Mouse (Mus musculus) MEL (cell line): ENCODE data around the gene Lasp1.

Experiments used
- CTCF ChIP-seq, 3 experiments: IDR thresholded peaks in 2 of 3; conservative IDR thresholded peaks in 1 of 3; 2 replicates each; pipeline ENCODE4 v1.5.1; 2011 to 2012; ENCODE audit warnings: low read length in 3 of 3, low read depth in 2 of 3, mild to moderate bottlenecking in 2 of 3, improper control_type of control experiment in 1 of 3, inconsistent platforms in 1 of 3, mixed read lengths in 1 of 3, moderate library complexity in 1 of 3; ENCODE audit not compliant: control insufficient read depth in 1 of 3, insufficient read depth in 1 of 3, poor library complexity in 1 of 3, severe bottlenecking in 1 of 3
- GABPA ChIP-seq: IDR thresholded peaks from 2 replicates; pipeline ENCODE4 v1.6.1; 2012; ENCODE audit warnings: low read depth, mild to moderate bottlenecking, inconsistent platforms, low read length, improper control_type of control experiment, moderate library complexity
- GATA1 ChIP-seq: IDR thresholded peaks from 2 replicates; pipeline ENCODE4 v1.6.1; 2011; ENCODE audit warnings: low read depth, low read length, improper control_type of control experiment
- JUND ChIP-seq: IDR thresholded peaks from 2 replicates; pipeline ENCODE4 v1.6.1; 2011; ENCODE audit warnings: low read depth, mild to moderate bottlenecking, improper control_type of control experiment, low read length
- MEF2A ChIP-seq: IDR thresholded peaks from 2 replicates; pipeline ENCODE4 v1.6.1; 2014; ENCODE audit warnings: low read depth, mild to moderate bottlenecking, inconsistent platforms, low read length, improper control_type of control experiment; ENCODE audit not compliant: poor library complexity, insufficient replicate concordance, severe bottlenecking; ENCODE audit errors: extremely low read depth
- POLR2A ChIP-seq, 2 experiments: IDR thresholded peaks; 2 replicates each; pipeline ENCODE4 v1.6.1; 2011 to 2012; ENCODE audit warnings: low read length in 2 of 2, mild to moderate bottlenecking in 2 of 2, control low read depth in 1 of 2, improper control_type of control experiment in 1 of 2, low read depth in 1 of 2, moderate library complexity in 1 of 2; ENCODE audit not compliant: control insufficient read depth in 1 of 2, insufficient read depth in 1 of 2, poor library complexity in 1 of 2
- SMC3 ChIP-seq: IDR thresholded peaks from 2 replicates; pipeline ENCODE4 v1.6.1; 2011; ENCODE audit warnings: low read depth, low read length, improper control_type of control experiment
- TAL1 ChIP-seq: IDR thresholded peaks from 2 replicates; pipeline ENCODE4 v1.6.1; 2012; ENCODE audit warnings: mild to moderate bottlenecking, inconsistent platforms, low read length, moderate library complexity, mixed read lengths
- TBP ChIP-seq: IDR thresholded peaks from 2 replicates; pipeline ENCODE4 v1.8.0; 2011; ENCODE audit warnings: low read depth, low read length, improper control_type of control experiment
- TCF12 ChIP-seq: IDR thresholded peaks from 2 replicates; pipeline ENCODE4 v1.6.1; 2014; ENCODE audit warnings: low read depth, mild to moderate bottlenecking, inconsistent platforms, low read length, improper control_type of control experiment, moderate library complexity
- ZNF384 ChIP-seq: IDR thresholded peaks from 2 replicates; pipeline ENCODE4 v1.6.1; 2012; ENCODE audit warnings: low read depth, mild to moderate bottlenecking, inconsistent platforms, low read length, improper control_type of control experiment

- no peak for TF ChIP-seq CTCF (IDR thresholded peaks at IDR 0.05 in 2 of 3, conservative IDR thresholded peaks at IDR 0.05 in 1 of 3; ENCODE audit: control insufficient read depth in 1 of 3, insufficient read depth in 1 of 3, low read depth in 2 of 3, low read length in 3 of 3, poor library complexity in 1 of 3, severe bottlenecking in 1 of 3)
- TF ChIP-seq TBP: no peak
- TF ChIP-seq TAL1: no peak
- no peak for TF ChIP-seq POLR2A (IDR thresholded peaks at IDR 0.05; ENCODE audit: control insufficient read depth in 1 of 2, insufficient read depth in 1 of 2, low read depth in 1 of 2, low read length in 2 of 2, poor library complexity in 1 of 2)
- no peak for TF ChIP-seq TCF12
- TF ChIP-seq SMC3: no peak
- TF ChIP-seq MEF2A: no peak
- TF ChIP-seq GABPA: no peak
- TF ChIP-seq GATA1: no peak
- TF ChIP-seq JUND: no peak
- no peak for TF ChIP-seq ZNF384
Observed at GRCm38 (mm10) chr11:97855473-97855872, 56.7 kb downstream of the Lasp1 start.
